Mouse (Mus musculus) small intestine, adult 2 months (tissue): ENCODE measurements around the gene Ptbp3. TPM values are rescaled to one million over a fixed set of nuclear protein-coding genes. Genes with fewer than 3 reads are reported as not detected.

Source experiments
- H3K27ac ChIP-seq: fragments of 200-500 bp; 2 replicates; pipeline ENCODE4 v1.5.1; 2012; ENCODE audit warnings: low read depth, low read length, control low read depth, inconsistent platforms; ENCODE audit not compliant: insufficient read depth
- H3K27me3 ChIP-seq: fragments of 200-500 bp; 2 replicates; pipeline ENCODE4 v1.6.1; 2012; ENCODE audit warnings: mild to moderate bottlenecking, moderate library complexity, low read length, inconsistent platforms; ENCODE audit not compliant: control insufficient read depth, insufficient read depth
- H3K36me3 ChIP-seq: fragments of 200-500 bp; 2 replicates; pipeline ENCODE4 v1.6.1; 2012; ENCODE audit warnings: mild to moderate bottlenecking, low read length, control low read depth, inconsistent platforms; ENCODE audit not compliant: control insufficient read depth, insufficient read depth
- H3K4me1 ChIP-seq: fragments of 200-500 bp; 2 replicates; pipeline ENCODE4 v1.6.1; 2012; ENCODE audit warnings: low read length, inconsistent platforms, mixed read lengths; ENCODE audit not compliant: control insufficient read depth, insufficient read depth, insufficient read length
- H3K4me3 ChIP-seq: fragments of 200-500 bp; 2 replicates; pipeline ENCODE4 v1.5.1; 2012; ENCODE audit warnings: low read depth, mild to moderate bottlenecking, control low read depth, inconsistent platforms, low read length, moderate library complexity
- CTCF ChIP-seq: fragments of 200-500 bp; IDR thresholded peaks from 2 replicates; pipeline ENCODE4 v1.5.1; 2012; ENCODE audit warnings: low read depth, mild to moderate bottlenecking, control low read depth, inconsistent platforms, low read length, moderate library complexity, mixed read lengths; ENCODE audit not compliant: insufficient replicate concordance, insufficient read length; ENCODE audit errors: extremely low read depth
- POLR2A ChIP-seq: fragments of 200-500 bp; IDR thresholded peaks from 2 replicates; pipeline ENCODE4 v1.6.1; 2012; ENCODE audit warnings: low read depth, mild to moderate bottlenecking, control low read depth, inconsistent platforms, low read length, moderate library complexity
- WGBS: fragments of 180-500 bp; shearing (Covaris S2); methylation state at CpG from one replicate; pipeline ENCODE4 v1.1.7; 2018; 5-methylcytosine and 5-hydroxymethylcytosine counted together
- polyA plus RNA-seq: library from polyadenylated mRNA; depleted of rRNA; stranded (reverse); fragments of >200 nt; gene quantifications from 2 replicates; pipeline ENCODE4 v1.2.3, GENCODE M21; 2012

Ptbp3 gene
- polyA plus RNA-seq, 1 experiment: 45.8 TPM

- Histone ChIP-seq H3K27ac (no peak overlapping the region), H3K27me3 (no peaks in the 10 kb centered on the region), H3K36me3 (no peaks in the 10 kb centered on the region), H3K4me3 (no peak overlapping the region), H3K4me1 (peaks cover 14% of the 10 kb centered on the region; the same call in 1 of the 2 replicates)
- WGBS: 92% methylated on average over 5 of the region's 5 CpGs
- TF ChIP-seq POLR2A: no peak
- TF ChIP-seq CTCF: no peak
Measured at GRCm38 (mm10) chr4:59457091-59457490, 92.1 kb downstream of the Ptbp3 start.

- Histone ChIP-seq H3K36me3 (no peaks in the 10 kb centered on the region), H3K27me3 (no peaks in the 10 kb centered on the region), H3K27ac (no peak overlapping the region), H3K4me3 (no peak overlapping the region), H3K4me1 (peaks cover 7% of the 10 kb centered on the region; the same call in 1 of the 2 replicates)
- WGBS: 29% methylated on average over 2 of the region's 2 CpGs
- TF ChIP-seq CTCF (no peak), POLR2A (no peak)
Measured at GRCm38 (mm10) chr4:59455465-59455864, 93.7 kb downstream of the Ptbp3 start.

GRCm38 (mm10) chr4:59454046-59454445 lies 95.1 kb downstream of the Ptbp3 start:
- no peaks in the 10 kb centered on the region for H3K27me3 ChIP-seq
- no peak overlapping the region for H3K4me3 ChIP-seq
- peaks cover 7% of the 10 kb centered on the region; the same call in 1 of the 2 replicates for H3K4me1 ChIP-seq
- no peaks in the 10 kb centered on the region for H3K36me3 ChIP-seq
- 78% methylated on average over 3 of the region's 3 CpGs for WGBS
- no peak overlapping the region for H3K27ac ChIP-seq
- TF ChIP-seq POLR2A (no peak), CTCF (no peak)

- H3K4me3 ChIP-seq: no peak overlapping the region
- 29% methylated on average over 8 of the region's 8 CpGs for WGBS
- H3K27ac ChIP-seq: peak overlapping the region; percentile 78
- TF ChIP-seq CTCF (no peak), POLR2A (no peak)
- peaks cover 4% of the 10 kb centered on the region; the same call in 1 of the 2 replicates for H3K4me1 ChIP-seq
- no peaks in the 10 kb centered on the region for H3K27me3 ChIP-seq
- H3K36me3 ChIP-seq: no peaks in the 10 kb centered on the region
Measured at GRCm38 (mm10) chr4:59452503-59452933, 96.6 kb downstream of the Ptbp3 start.

GRCm38 (mm10) chr4:59450906-59451305 lies 98.3 kb downstream of the Ptbp3 start:
- WGBS: 81% methylated on average over 3 of the region's 3 CpGs
- H3K4me1 ChIP-seq: peaks cover 4% of the 10 kb centered on the region; the same call in 1 of the 2 replicates
- no peak overlapping the region for H3K4me3 ChIP-seq
- no peak for TF ChIP-seq CTCF
- TF ChIP-seq POLR2A: no peak
- no peaks in the 10 kb centered on the region for H3K36me3 ChIP-seq
- H3K27ac ChIP-seq: no peak overlapping the region
- no peaks in the 10 kb centered on the region for H3K27me3 ChIP-seq

GRCm38 (mm10) chr4:59450234-59450854 lies 98.8 kb downstream of the Ptbp3 start:
- H3K4me3 ChIP-seq: no peak overlapping the region
- WGBS: 74% methylated on average over 6 of the region's 6 CpGs
- H3K4me1 ChIP-seq: peaks cover 4% of the 10 kb centered on the region; the same call in 1 of the 2 replicates
- H3K27ac ChIP-seq: no peak overlapping the region
- H3K27me3 ChIP-seq: no peaks in the 10 kb centered on the region
- no peaks in the 10 kb centered on the region for H3K36me3 ChIP-seq
- TF ChIP-seq POLR2A: no peak

- Histone ChIP-seq H3K27ac (no peak overlapping the region), H3K4me1 (peaks cover 2% of the 10 kb centered on the region; the same call in 1 of the 2 replicates), H3K27me3 (no peaks in the 10 kb centered on the region), H3K4me3 (no peak overlapping the region), H3K36me3 (no peaks in the 10 kb centered on the region)
- WGBS: 92% methylated on average over 1 of the region's 1 CpGs
- TF ChIP-seq POLR2A (no peak), CTCF (no peak)
Measured at GRCm38 (mm10) chr4:59447296-59447695, 101.9 kb downstream of the Ptbp3 start.
